Mouse (Mus musculus) brain, embryonic 14.5 days (tissue): ENCODE measurements around the gene Sag. TPM values are rescaled to one million over a fixed set of nuclear protein-coding genes. Genes with fewer than 3 reads are reported as not detected.
A peak's percentile ranks its signal among the peaks of the same experiment; 100 is the strongest.

ENCODE experiments used
- DNase-seq: peaks from one replicate; pipeline ENCODE4 v3.0.0-alpha.2; 2011; ENCODE audit warnings: low read depth
- CTCF ChIP-seq: fragments of 200-500 bp; IDR thresholded peaks from 2 replicates; pipeline ENCODE4 v1.5.1; 2012; ENCODE audit warnings: inconsistent platforms, mild to moderate bottlenecking, moderate library complexity, borderline replicate concordance; ENCODE audit not compliant: insufficient read depth, insufficient read length; ENCODE audit errors: extremely low read depth
- POLR2A ChIP-seq: fragments of 200-500 bp; IDR thresholded peaks from 2 replicates; pipeline ENCODE4 v1.6.1; 2012; ENCODE audit warnings: mild to moderate bottlenecking, inconsistent platforms, borderline replicate concordance; ENCODE audit not compliant: poor library complexity, insufficient read depth, insufficient read length, severe bottlenecking; ENCODE audit errors: extremely low read depth
- polyA plus RNA-seq: library from polyadenylated mRNA; depleted of rRNA; stranded (reverse); fragments of >200 nt; gene quantifications from 2 replicates; pipeline ENCODE4 v1.2.3, GENCODE M21; 2012

The Sag gene
- polyA plus RNA-seq, 1 experiment, result 0.90 TPM

DNA sequence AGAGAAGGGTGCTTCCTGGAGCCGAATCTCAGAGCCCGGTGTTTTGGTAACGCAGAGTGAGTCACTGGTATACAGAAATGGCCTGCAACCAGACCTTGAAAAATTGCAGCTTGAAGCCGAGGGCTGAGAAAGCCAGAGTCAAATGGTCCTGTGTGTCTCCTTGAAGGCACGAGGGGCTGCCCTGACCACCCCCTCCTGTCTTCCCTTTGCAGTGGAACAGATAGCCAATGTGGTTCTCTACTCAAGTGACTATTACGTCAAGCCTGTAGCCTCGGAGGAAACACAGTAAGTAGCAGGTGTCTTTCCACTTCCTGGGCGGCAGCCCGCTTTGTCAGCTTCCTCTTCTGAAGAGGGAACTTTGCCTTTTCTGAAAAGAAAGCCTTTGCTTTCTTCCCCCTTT lies 24.7 kb downstream of the Sag start:
- TF ChIP-seq POLR2A, result no peak
- no peak for TF ChIP-seq CTCF

DNA sequence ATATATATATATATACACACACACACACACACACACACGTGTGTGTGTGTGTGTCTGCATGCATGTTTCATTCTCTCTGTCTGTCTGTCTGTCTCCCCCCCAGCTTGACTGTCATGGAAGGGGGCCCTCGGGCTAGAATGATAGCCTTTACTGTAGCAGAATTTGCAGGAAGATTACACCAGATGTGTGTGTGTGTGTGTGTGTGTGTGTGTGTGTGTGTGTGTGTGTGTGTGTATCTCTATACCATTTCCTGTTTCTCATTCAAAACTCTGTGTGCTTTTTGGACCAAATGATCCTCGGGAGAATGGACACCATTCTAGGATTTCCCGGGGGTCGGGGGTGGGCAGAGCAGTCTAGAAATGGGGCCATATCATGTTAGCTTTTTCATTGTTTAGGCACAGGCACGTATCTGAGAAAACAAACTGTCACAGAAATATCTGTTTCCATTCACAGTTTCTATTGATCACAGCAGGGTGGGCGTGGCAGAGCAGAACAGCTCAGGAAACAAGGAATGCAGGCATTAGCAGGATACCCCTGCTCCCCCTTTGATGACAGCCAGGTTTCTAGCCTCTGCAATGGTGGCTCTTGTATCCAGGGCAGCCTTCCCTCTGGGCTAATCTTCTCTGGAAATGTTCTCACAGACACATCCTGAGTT lies 25.6 kb downstream of the Sag start:
- DNase-seq, result peak; percentile 35
- no peak for TF ChIP-seq CTCF
- TF ChIP-seq POLR2A, result no peak

More for the DNA sequence above, 24.7 kb downstream of the Sag start:
- DNase-seq, result peak; percentile 3

DNA sequence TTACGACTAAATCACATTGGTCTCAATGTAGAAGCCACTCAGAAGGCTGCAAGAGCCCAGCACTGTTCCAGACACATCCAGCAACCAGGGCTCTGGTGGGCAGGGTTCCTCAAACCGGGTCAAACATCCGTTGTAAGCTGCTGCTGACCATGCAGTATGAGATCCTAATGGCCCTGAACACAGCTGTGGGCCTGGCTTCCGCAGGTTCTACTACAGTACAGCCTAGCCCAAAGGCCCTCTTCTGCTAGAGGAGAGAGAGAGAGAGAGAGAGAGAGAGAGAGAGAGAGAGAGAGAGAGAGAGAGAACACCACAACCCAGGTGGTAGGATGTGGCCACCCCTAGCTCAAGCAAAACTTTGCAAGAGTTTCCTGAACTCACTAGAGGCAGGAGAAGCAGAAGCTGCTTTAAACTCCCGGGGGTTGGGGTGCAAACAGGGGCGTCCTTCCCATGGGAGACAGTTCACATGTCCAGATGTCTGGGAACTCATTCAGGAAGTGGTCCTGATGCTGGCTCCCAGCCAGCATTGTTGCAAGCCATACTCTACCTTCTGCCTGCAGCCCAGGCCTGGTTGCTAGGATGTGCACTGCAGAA lies 26.2 kb downstream of the Sag start:
- peak; percentile 5 for DNase-seq
- TF ChIP-seq POLR2A (no peak), CTCF (no peak)

DNA sequence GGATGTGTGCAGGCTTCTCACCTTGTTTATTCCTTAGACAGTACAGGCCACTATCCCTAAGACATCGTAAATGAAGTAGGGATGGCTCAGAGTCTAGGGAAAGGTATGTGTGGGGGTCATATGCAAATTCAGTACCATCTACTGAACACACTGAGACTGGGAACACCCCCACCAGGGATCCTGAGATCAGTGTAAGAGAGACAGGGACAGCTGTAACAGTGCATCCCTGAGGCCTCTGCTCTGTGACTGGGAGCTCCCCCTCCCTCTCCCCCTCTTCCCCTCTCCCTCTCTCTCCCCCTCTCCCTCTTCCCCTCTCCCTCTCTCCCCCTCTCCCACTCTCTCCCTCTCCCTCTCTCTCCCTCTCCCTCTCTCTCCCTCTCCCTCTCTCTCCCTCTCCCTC lies 33.0 kb downstream of the Sag start:
- DNase-seq, result no peak
- TF ChIP-seq CTCF, result no peak
- no peak for TF ChIP-seq POLR2A

DNA sequence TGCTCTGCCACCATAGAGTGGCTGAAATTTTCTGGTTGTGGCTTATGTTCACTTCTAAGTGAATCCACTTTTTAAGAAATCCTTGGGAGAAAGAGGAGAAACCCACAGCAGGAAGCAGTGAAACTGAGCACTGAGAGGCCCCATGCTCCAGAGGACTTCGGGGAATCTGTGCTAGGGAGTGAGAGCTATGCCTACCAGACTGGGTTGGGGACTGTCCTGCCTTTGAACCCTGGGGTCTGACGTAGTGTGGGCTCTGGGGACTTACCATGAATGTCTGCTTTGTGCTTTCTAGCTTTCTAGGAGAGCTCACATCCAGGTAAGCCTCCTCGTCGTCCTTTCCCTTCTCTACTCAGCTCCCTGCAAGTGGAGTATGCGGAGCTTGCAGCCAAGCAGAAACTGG lies 33.5 kb downstream of the Sag start:
- no peak for DNase-seq
- no peak for TF ChIP-seq CTCF
- no peak for TF ChIP-seq POLR2A

DNA sequence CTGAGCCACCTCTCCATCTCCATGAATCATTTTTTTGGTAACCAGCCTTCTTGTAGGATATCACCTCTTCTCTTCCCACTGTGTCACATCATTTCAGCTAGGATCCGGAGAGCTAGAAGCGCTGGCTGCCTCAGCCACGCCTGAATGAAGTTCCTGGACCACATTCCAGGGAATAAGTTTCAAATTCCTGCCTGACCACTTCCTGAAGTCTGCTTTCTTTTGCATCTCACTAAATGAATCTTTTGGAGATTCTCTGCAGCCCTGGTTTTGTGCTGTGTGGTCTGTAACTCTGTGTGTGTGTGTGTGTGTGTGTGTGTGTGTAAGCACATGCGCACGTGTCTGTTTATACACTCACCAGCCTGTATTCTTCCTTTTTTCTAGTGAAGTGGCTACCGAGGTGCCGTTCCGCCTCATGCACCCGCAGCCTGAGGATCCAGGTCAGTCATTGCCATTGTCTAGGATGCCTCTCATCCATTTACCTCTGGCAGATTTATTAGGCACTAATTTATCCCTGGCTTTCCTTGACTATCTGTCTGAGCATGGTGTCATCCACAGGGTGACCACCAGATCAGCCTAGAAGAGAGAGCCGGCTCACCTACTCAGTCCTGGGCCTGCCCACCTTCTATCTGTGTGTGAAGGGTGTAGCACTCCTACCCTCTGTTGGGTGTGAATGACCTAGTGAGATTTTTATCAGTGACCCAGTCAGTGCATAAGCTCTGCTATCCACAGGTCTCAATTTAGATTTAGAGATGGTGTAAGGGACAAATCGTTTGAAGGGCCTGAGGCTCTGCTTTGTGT lies 37.1 kb downstream of the Sag start:
- TF ChIP-seq CTCF (no peak), POLR2A (no peak)
- no peak for DNase-seq

DNA sequence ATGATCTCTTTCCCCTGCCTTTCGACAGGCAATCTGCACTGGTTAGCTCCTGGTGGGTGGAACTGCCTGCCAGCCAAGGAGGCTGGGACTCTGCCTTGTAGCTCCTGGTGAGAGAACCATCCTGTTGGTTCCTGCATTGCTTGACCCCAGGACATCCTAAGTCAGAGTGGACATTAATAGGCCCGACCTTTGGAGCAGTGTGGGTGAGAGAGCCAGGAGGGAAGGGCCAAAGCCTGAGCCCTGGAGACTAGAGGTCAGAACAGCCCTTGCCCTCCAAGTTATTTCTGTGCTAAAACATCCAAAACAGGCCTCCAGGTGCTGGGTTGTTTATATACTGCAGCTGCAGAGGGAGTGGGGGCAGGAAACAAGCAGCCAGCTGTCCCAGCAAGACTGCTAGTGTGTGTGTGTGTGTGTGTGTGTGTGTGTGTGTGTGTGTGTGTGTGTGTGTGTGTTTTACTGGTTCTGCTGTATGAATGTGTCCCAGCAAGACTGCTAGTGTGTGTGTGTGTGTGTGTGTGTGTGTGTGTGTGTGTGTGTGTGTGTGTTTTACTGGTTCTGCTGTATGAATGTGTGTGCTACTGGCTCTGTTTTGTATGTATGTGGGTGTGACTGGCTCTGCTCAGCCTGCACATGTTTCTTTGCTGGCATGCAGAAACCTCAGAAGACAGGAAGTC lies 43.5 kb downstream of the Sag start:
- DNase-seq, result peak; percentile 36
- TF ChIP-seq POLR2A, result no peak
- TF ChIP-seq CTCF, result no peak

DNA sequence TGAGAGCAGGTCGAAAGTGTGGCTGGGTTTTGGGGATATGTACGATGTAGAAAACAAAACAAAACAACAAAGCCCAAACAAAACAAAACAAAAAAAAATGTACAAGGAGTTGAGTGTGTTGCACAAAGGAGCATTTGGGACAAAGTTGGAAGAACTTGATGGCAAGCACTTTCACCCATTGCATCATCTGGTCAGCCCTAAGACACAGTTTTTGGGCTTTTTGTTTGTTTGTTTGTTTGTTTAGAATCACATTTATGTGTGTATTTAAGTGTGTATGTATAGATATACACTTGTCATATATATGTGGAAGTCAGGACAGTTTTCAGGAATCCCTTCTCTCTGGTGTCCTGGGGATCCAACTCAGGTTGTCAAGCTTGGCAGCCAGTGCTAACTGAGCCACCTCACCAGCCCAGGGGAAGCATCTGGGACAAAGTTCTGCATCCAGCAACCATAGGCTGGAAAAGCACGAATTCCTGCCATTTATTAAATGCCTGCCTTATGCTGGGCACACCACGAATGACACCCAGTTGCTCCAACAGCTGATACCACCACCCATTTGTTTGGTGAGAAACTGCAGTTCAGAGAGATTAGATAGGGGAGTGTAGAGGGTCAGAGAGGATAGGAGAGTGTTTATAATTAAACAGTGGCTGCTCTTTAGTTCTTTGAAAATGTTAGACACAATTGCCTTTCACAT lies 44.1 kb downstream of the Sag start:
- TF ChIP-seq POLR2A, result no peak
- TF ChIP-seq CTCF, result no peak
- no peak for DNase-seq

DNA sequence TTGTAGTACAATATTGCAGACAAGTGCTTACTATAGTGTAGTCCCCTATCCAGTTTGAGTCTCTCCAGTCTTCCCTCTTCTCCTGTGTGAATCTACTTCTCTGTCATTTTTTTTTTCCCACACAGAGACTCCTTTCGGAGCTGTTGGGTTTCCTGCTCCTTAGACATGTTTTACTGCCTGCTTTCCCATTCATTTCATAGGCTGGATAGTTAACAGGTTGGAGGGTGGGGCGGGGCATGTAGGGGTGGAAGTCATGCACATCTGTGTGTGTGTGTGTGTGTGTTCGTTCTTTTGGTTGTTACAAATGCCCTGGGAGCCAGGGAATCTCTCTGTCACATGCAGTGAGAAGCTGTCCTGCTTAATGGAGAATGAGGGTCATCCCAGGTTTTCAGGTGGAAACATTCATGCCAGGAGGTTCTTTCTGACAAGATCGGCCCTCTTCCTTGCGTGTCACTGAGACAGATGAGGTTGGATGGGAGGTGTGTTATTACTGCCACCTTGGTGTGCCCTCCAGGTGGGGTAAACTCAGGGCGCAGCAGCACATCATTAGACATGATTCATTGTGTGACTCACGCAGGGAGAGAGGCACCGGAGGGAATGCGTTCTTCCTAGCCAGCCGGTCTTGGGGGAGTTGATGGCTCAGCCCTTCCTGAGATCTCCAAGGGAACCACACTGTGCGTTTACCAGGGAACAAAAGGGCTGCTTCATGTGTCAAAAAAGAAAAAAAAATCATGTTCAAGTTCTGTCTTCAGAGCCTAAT lies 44.9 kb downstream of the Sag start:
- DNase-seq, result peak; percentile 23
- no peak for TF ChIP-seq POLR2A
- no peak for TF ChIP-seq CTCF

DNA sequence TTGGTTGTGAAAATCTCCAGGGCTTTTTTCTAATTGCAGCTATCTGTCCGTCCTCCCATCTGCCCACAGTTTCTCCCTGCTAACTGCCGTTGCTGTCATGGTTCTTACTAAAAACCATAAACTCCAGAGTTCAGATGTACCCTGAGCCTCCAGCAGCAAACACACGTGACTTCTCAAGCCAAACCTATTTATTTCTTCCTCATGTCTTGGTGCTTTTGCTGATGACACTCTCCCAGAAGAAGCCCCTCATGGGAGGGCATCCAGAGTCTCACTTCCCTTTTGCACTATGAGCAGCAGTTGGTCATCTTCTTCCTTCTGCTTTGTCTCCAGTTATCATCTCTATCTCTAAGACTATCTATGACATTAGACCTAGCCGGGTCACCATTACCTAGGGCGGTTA lies 45.8 kb downstream of the Sag start:
- no peak for DNase-seq

More for the DNA sequence above, 45.8 kb downstream of the Sag start:
- no peak for TF ChIP-seq POLR2A
- TF ChIP-seq CTCF, result no peak
